Mouse (Mus musculus) limb, embryonic 15.5 days (tissue): ENCODE results near the gene Gdf9. TPM values are rescaled to one million over a fixed set of nuclear protein-coding genes. Genes with fewer than 3 reads are reported as not detected.

Source experiments
- ATAC-seq: fragments of 200-750 bp; cut with Nextera tagmentation; 2 replicates; pipeline ENCODE4 v1.8.0; 2017; ENCODE audit warnings: low read depth, moderate TSS enrichment; ENCODE audit not compliant: insufficient number of reproducible peaks, low FRiP score, low TSS enrichment
- H3K27ac ChIP-seq: fragments of 300-500 bp; sonication (generic); 2 replicates; pipeline ENCODE4 v1.5.1; 2015; ENCODE audit warnings: moderate library complexity, mild to moderate bottlenecking, inconsistent platforms
- H3K27me3 ChIP-seq: fragments of 300-500 bp; sonication (generic); 2 replicates; pipeline ENCODE4 v1.6.1; 2015; ENCODE audit warnings: inconsistent platforms
- H3K36me3 ChIP-seq: fragments of 300-500 bp; sonication (generic); 2 replicates; pipeline ENCODE4 v1.6.1; 2015; ENCODE audit warnings: inconsistent platforms
- H3K4me1 ChIP-seq: fragments of 300-500 bp; sonication (generic); 2 replicates; pipeline ENCODE4 v1.6.1; 2015; ENCODE audit warnings: inconsistent platforms
- H3K4me2 ChIP-seq: fragments of 300-500 bp; sonication (generic); 2 replicates; pipeline ENCODE4 v1.6.1; 2015; ENCODE audit warnings: mild to moderate bottlenecking, inconsistent platforms
- H3K4me3 ChIP-seq: fragments of 300-500 bp; sonication (generic); 2 replicates; pipeline ENCODE4 v1.5.1; 2015; ENCODE audit warnings: mild to moderate bottlenecking, inconsistent platforms
- H3K9ac ChIP-seq: fragments of 300-500 bp; sonication (generic); 2 replicates; pipeline ENCODE4 v1.6.1; 2015; ENCODE audit warnings: inconsistent platforms
- H3K9me3 ChIP-seq: fragments of 300-500 bp; sonication (generic); 2 replicates; pipeline ENCODE4 v1.6.1; 2016; ENCODE audit warnings: inconsistent platforms
- WGBS: fragments of 180-500 bp; shearing (Covaris S2); methylation state at CpG from one replicate; pipeline ENCODE4 v1.1.7; 2015; 5-methylcytosine and 5-hydroxymethylcytosine counted together
- polyA plus RNA-seq: library from polyadenylated mRNA; unstranded; fragments of >200 nt; fragmentation: Nextera tagmentation; extraction: Ambion mirVana; gene quantifications from 2 replicates; pipeline ENCODE4 v1.2.1, GENCODE M21; 2015

Gene Gdf9
- polyA plus RNA-seq, 1 experiment from 2014 or later, result 2.6 TPM

- Histone ChIP-seq H3K4me3 (peak overlapping the region; percentile 39), H3K4me2 (peak overlapping the region; percentile 85), H3K27ac (no peak overlapping the region), H3K9ac (0 out of 2 replicates have a peak overlapping the region, but pooled peaks have one; percentile 2), H3K27me3 (peaks cover 58% of the 10 kb centered on the region), H3K9me3 (no peaks in the 10 kb centered on the region), H3K4me1 (peaks cover 24% of the 10 kb centered on the region), H3K36me3 (no peaks in the 10 kb centered on the region)
- no peak for ATAC-seq
- WGBS, result 9% methylated on average over 55 of the region's 55 CpGs
Observed at GRCm38 (mm10) chr11:53463551-53464424, 33.0 kb downstream of the Gdf9 start.

GRCm38 (mm10) chr11:53466231-53466971, 35.6 kb downstream of the Gdf9 start:
- no peak overlapping the region for H3K27ac ChIP-seq
- H3K4me2 ChIP-seq, result peak overlapping the region; percentile 53
- H3K36me3 ChIP-seq, result no peaks in the 10 kb centered on the region
- ATAC-seq, result no peak; the same call in 1 of the 2 replicates
- no peaks in the 10 kb centered on the region for H3K9me3 ChIP-seq
- 8% methylated on average over 40 of the region's 40 CpGs for WGBS
- H3K9ac ChIP-seq, result no peak overlapping the region
- peak overlapping the region; percentile 32 for H3K4me3 ChIP-seq
- peaks cover 39% of the 10 kb centered on the region for H3K4me1 ChIP-seq
- H3K27me3 ChIP-seq, result peaks cover 66% of the 10 kb centered on the region

GRCm38 (mm10) chr11:53469294-53469967, 38.6 kb downstream of the Gdf9 start:
- Histone ChIP-seq H3K36me3 (no peaks in the 10 kb centered on the region), H3K9ac (no peak overlapping the region), H3K9me3 (no peaks in the 10 kb centered on the region), H3K4me1 (peaks cover 27% of the 10 kb centered on the region), H3K27ac (no peak overlapping the region), H3K27me3 (peaks cover 50% of the 10 kb centered on the region), H3K4me3 (peak overlapping the region; percentile 19), H3K4me2 (peak overlapping the region; percentile 44)
- no peak for ATAC-seq
- WGBS, result 29% methylated on average over 16 of the region's 16 CpGs

- WGBS, result 4% methylated on average over 29 of the region's 29 CpGs
- peak within 1 kb of the TSS; percentile 19 for H3K4me3 ChIP-seq
Observed at GRCm38 (mm10) chr11:53469968-53470695, 39.3 kb downstream of the Gdf9 start, which contains the start of gene Gm9837. Gene Gm9837, minus strand, starts transcription at chr11:53470479.

GRCm38 (mm10) chr11:53472709-53473108, 41.9 kb downstream of the Gdf9 start:
- peaks cover 15% of the 10 kb centered on the region for H3K4me1 ChIP-seq
- ATAC-seq, result no peak
- no peak overlapping the region for H3K27ac ChIP-seq
- no peak overlapping the region for H3K9ac ChIP-seq
- no peaks in the 10 kb centered on the region for H3K9me3 ChIP-seq
- no peaks in the 10 kb centered on the region for H3K36me3 ChIP-seq
- no peak overlapping the region for H3K4me2 ChIP-seq
- peaks cover 53% of the 10 kb centered on the region for H3K27me3 ChIP-seq
- 83% methylated on average over 3 of the region's 3 CpGs for WGBS
- no peak overlapping the region for H3K4me3 ChIP-seq

More at GRCm38 (mm10) chr11:53469968-53470695, 39.3 kb downstream of the Gdf9 start, which contains the start of gene Gm9837:
- H3K4me1 ChIP-seq, result peaks cover 27% of the 10 kb centered on the region
- H3K9ac ChIP-seq, result no peak within 1 kb of the TSS
- H3K9me3 ChIP-seq, result no peaks in the 10 kb centered on the region
- peaks cover 49% of the 10 kb centered on the region for H3K27me3 ChIP-seq
- 0 out of 2 replicates have a peak within 1 kb of the TSS, but pooled peaks have one; percentile 27 for H3K27ac ChIP-seq
- peak; percentile 57; the same call in 1 of the 2 replicates for ATAC-seq
- H3K4me2 ChIP-seq, result peak within 1 kb of the TSS; percentile 44
- no peaks in the 10 kb centered on the region for H3K36me3 ChIP-seq

GRCm38 (mm10) chr11:53475620-53476019, 44.8 kb downstream of the Gdf9 start:
- Histone ChIP-seq H3K27ac (no peak overlapping the region), H3K9ac (no peak overlapping the region), H3K4me1 (peaks cover 20% of the 10 kb centered on the region), H3K4me2 (no peak overlapping the region), H3K9me3 (no peaks in the 10 kb centered on the region), H3K4me3 (no peak overlapping the region), H3K36me3 (no peaks in the 10 kb centered on the region), H3K27me3 (peaks cover 77% of the 10 kb centered on the region)
- 35% methylated on average over 8 of the region's 8 CpGs for WGBS
- ATAC-seq, result no peak

- Histone ChIP-seq H3K4me1 (peaks cover 19% of the 10 kb centered on the region), H3K36me3 (no peaks in the 10 kb centered on the region), H3K9ac (no peak overlapping the region), H3K27me3 (peaks cover 82% of the 10 kb centered on the region), H3K9me3 (no peaks in the 10 kb centered on the region), H3K4me2 (no peak overlapping the region), H3K4me3 (no peak overlapping the region), H3K27ac (no peak overlapping the region)
- no peak for ATAC-seq
- 26% methylated on average over 7 of the region's 7 CpGs for WGBS
Observed at GRCm38 (mm10) chr11:53477833-53478232, 47.0 kb downstream of the Gdf9 start.

GRCm38 (mm10) chr11:53478383-53479170, 47.8 kb downstream of the Gdf9 start:
- Histone ChIP-seq H3K27ac (no peak overlapping the region), H3K4me1 (peaks cover 19% of the 10 kb centered on the region), H3K4me3 (peak overlapping the region; percentile 44), H3K4me2 (peak overlapping the region; percentile 85), H3K27me3 (peaks cover 81% of the 10 kb centered on the region), H3K9me3 (no peaks in the 10 kb centered on the region), H3K9ac (peak overlapping the region; percentile 18; the same call in 1 of the 2 replicates), H3K36me3 (no peaks in the 10 kb centered on the region)
- ATAC-seq, result no peak
- 6% methylated on average over 79 of the region's 79 CpGs for WGBS

- peak overlapping the region; percentile 18; the same call in 1 of the 2 replicates for H3K9ac ChIP-seq
- WGBS, result 1% methylated on average over 62 of the region's 62 CpGs
- no peak for ATAC-seq
Observed at GRCm38 (mm10) chr11:53479171-53479782, 48.5 kb downstream of the Gdf9 start.

GRCm38 (mm10) chr11:53479783-53480301, 49.0 kb downstream of the Gdf9 start, which contains the start of the genes Gm9945 and Sowaha:
Gene Gm9945, plus strand, starts transcription at chr11:53480166.
Gene Sowaha, minus strand, starts transcription at chr11:53480274.
- Histone ChIP-seq H3K4me3 (peak within 1 kb of the TSS; percentile 44), H3K27me3 (peaks cover 72% of the 10 kb centered on the region), H3K9ac (peak within 1 kb of the TSS; percentile 18; the same call in 1 of the 2 replicates)

More at GRCm38 (mm10) chr11:53479171-53479782, 48.5 kb downstream of the Gdf9 start:
- Histone ChIP-seq H3K27ac (no peak overlapping the region), H3K36me3 (no peaks in the 10 kb centered on the region), H3K27me3 (peaks cover 77% of the 10 kb centered on the region), H3K9me3 (no peaks in the 10 kb centered on the region), H3K4me1 (peaks cover 19% of the 10 kb centered on the region), H3K4me2 (peak overlapping the region; percentile 85), H3K4me3 (peak overlapping the region; percentile 44)

More at GRCm38 (mm10) chr11:53479783-53480301, 49.0 kb downstream of the Gdf9 start, which contains the start of the genes Gm9945 and Sowaha:
- 3% methylated on average over 40 of the region's 40 CpGs for WGBS
- Histone ChIP-seq H3K4me1 (peaks cover 19% of the 10 kb centered on the region), H3K27ac (no peak within 1 kb of the TSS), H3K4me2 (peak within 1 kb of the TSS; percentile 85), H3K36me3 (no peaks in the 10 kb centered on the region), H3K9me3 (no peaks in the 10 kb centered on the region)
- ATAC-seq, result no peak
